Mouse (Mus musculus) forelimb bud, embryonic 11.5 days (tissue): ENCODE measurements around the gene Rd3.

ENCODE experiments used
- DNase-seq: peaks from one replicate; pipeline ENCODE4 v3.0.0-alpha.2; 2012; ENCODE audit warnings: low read depth, low spot score

The Rd3 gene

GRCm38 (mm10) chr1:191977187-191977586, at the start of gene Rd3:
Gene Rd3 (plus strand): TSS chr1:191977370.
- DNase-seq: peak; percentile 19

- no peak for DNase-seq
Observed at GRCm38 (mm10) chr1:191928345-191928744, 48.8 kb upstream of the Rd3 start.

- DNase-seq: no peak
Observed at GRCm38 (mm10) chr1:191929065-191929464, 48.1 kb upstream of the Rd3 start.

- no peak for DNase-seq
Observed at GRCm38 (mm10) chr1:191929897-191930524, 47.2 kb upstream of the Rd3 start.

- no peak for DNase-seq
Observed at GRCm38 (mm10) chr1:191930525-191931105, 46.6 kb upstream of the Rd3 start.

GRCm38 (mm10) chr1:191932286-191932985, 44.7 kb upstream of the Rd3 start:
- DNase-seq: no peak

GRCm38 (mm10) chr1:191932986-191933632, 44.1 kb upstream of the Rd3 start:
- no peak for DNase-seq

GRCm38 (mm10) chr1:191943638-191944037, 33.5 kb upstream of the Rd3 start:
- no peak for DNase-seq

GRCm38 (mm10) chr1:191945341-191945740, 31.8 kb upstream of the Rd3 start:
- DNase-seq: no peak

GRCm38 (mm10) chr1:191945756-191946155, 31.4 kb upstream of the Rd3 start:
- no peak for DNase-seq

- no peak for DNase-seq
Observed at GRCm38 (mm10) chr1:191946261-191946660, 30.9 kb upstream of the Rd3 start.

- no peak for DNase-seq
Observed at GRCm38 (mm10) chr1:191946835-191947234, 30.3 kb upstream of the Rd3 start.

GRCm38 (mm10) chr1:191947796-191948195, 29.4 kb upstream of the Rd3 start:
- DNase-seq: no peak

- DNase-seq: no peak
Observed at GRCm38 (mm10) chr1:191948600-191948999, 28.6 kb upstream of the Rd3 start.

GRCm38 (mm10) chr1:191950611-191951010, 26.6 kb upstream of the Rd3 start:
- no peak for DNase-seq

- no peak for DNase-seq
Observed at GRCm38 (mm10) chr1:191952733-191953335, 24.3 kb upstream of the Rd3 start.

GRCm38 (mm10) chr1:191955101-191955500, 22.1 kb upstream of the Rd3 start:
- no peak for DNase-seq

- DNase-seq: no peak
Observed at GRCm38 (mm10) chr1:191956261-191956660, 20.9 kb upstream of the Rd3 start.

GRCm38 (mm10) chr1:191956871-191957270, 20.3 kb upstream of the Rd3 start:
- DNase-seq: no peak

GRCm38 (mm10) chr1:191957321-191957720, 19.8 kb upstream of the Rd3 start:
- DNase-seq: no peak

GRCm38 (mm10) chr1:191960946-191961345, 16.2 kb upstream of the Rd3 start:
- no peak for DNase-seq

- DNase-seq: no peak
Observed at GRCm38 (mm10) chr1:191963413-191963812, 13.8 kb upstream of the Rd3 start.
